In the genomic region with DNA sequence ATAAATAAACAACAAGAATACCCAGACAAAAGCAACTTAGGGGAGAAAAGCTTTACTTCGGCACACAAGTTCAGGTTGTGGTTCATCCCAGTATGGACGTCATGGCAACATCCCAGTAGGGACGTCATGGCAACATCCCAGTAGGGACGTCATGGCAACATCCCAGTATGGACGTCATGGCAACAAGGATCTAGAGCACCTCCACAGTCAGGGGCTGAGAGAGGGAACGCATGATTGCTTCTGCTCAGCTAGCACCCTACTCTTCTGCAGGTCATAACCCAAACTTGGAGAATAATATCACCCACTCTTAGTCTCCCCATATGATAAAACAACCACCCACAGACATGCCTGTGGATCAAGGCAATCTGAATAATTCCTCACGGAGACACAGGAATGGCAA, we compare ENCODE assay signal across 28 mouse cellular contexts. TPM values are rescaled to one million over a fixed set of nuclear protein-coding genes. Genes with fewer than 3 reads are reported as not detected.
A peak's percentile ranks its signal among the peaks of the same experiment; 100 is the strongest.
DNase-seq lines count a peak whose midpoint lies in the region; ATAC-seq and TF ChIP-seq lines count a peak whose summit lies in the region.
"Had no signal": no experiment of that assay in that cellular context is flagged by ENCODE, and none has a peak within 500 bp of the region (broad histone marks: within the 10 kb centered on the region; RNA-seq: fewer than 3 reads in every experiment).

No protein-coding gene starts in this region.

- TF ChIP-seq CTCF in forebrain, postnatal 0 days (IDR thresholded peaks at IDR 0.05; ENCODE audit: low read depth): no peak

- intact Hi-C loops in left cerebral cortex, postnatal 14 days (cut with DNase I): no loop called here
- intact Hi-C loops in left cerebral cortex, postnatal 36 days (cut with DNase I): no loop called here

- WGBS in forebrain, postnatal 0 days: 50% methylated on average over 7 of the region's 7 CpGs
- 75% methylated on average over 7 of the region's 7 CpGs for WGBS in forebrain, embryonic 13.5 days

- no peak overlapping the region for H3K9ac ChIP-seq in forebrain, postnatal 0 days
- H3K9ac ChIP-seq in forebrain, embryonic 13.5 days: no peak overlapping the region
- H3K9ac ChIP-seq: intestine, embryonic 15.5 days; liver, embryonic 12.5 days; liver, postnatal 0 days; neural tube, embryonic 12.5 days had no signal

- ATAC-seq in forebrain, postnatal 0 days: peak; percentile 61; the same call in 1 of the 2 replicates
- ATAC-seq in forebrain, embryonic 13.5 days: no peak
- ATAC-seq: hindbrain, postnatal 0 days; intestine, embryonic 15.5 days; liver, embryonic 12.5 days; liver, postnatal 0 days; midbrain, embryonic 16.5 days had no signal

- DNase-seq in forebrain, postnatal 0 days: peak; percentile 14
- peak; percentile 8 for DNase-seq in layer of hippocampus, adult 11-12 months (ENCODE audit: low spot score)
- no peak for DNase-seq in layer of hippocampus, postnatal 14 days (ENCODE audit: low spot score in 2 of 2)
- peak; percentile 30 to 61 for DNase-seq in left cerebral cortex, postnatal 14 days (ENCODE audit: low spot score in 2 of 2)
- no peak for DNase-seq in left cerebral cortex, postnatal 36 days (ENCODE audit: low spot score in 2 of 2)
- peak; percentile 27 for DNase-seq in brain, adult 2 months (ENCODE audit: low read depth, low spot score)
- DNase-seq: adrenal gland, postnatal 10 days; cerebellum, adult 11-12 months; cerebellum, adult 9-11 months; heart, postnatal 14 days; kidney, adult 2 months; kidney, postnatal 36 days; left cerebral cortex, postnatal 4 days; liver, postnatal 0 days; lung, postnatal 36 days; thymus, adult 18-20 months; thymus, postnatal 25 days had no signal

- H3K4me3 ChIP-seq in forebrain, postnatal 0 days (ENCODE audit: low read depth, low read length): no peak overlapping the region
- no peak overlapping the region for H3K4me3 ChIP-seq in forebrain, embryonic 13.5 days
- H3K4me3 ChIP-seq: erythroblast, embryonic 14.5 days; hindbrain, embryonic 10.5 days; intestine, embryonic 15.5 days; liver, embryonic 12.5 days; neural tube, embryonic 12.5 days had no signal

- H3K4me2 ChIP-seq in forebrain, postnatal 0 days (ENCODE audit: low read depth): no peak overlapping the region
- no peak overlapping the region for H3K4me2 ChIP-seq in forebrain, embryonic 13.5 days
- H3K4me2 ChIP-seq: intestine, embryonic 15.5 days; liver, embryonic 12.5 days; midbrain, embryonic 11.5 days; neural tube, embryonic 12.5 days had no signal

- no peaks in the 10 kb centered on the region for H3K9me3 ChIP-seq in forebrain, postnatal 0 days (ENCODE audit: low read length)
- no peaks in the 10 kb centered on the region for H3K9me3 ChIP-seq in forebrain, embryonic 13.5 days (replicated peaks)
- H3K9me3 ChIP-seq: G1E; hindbrain, embryonic 10.5 days; intestine, embryonic 15.5 days; liver, embryonic 12.5 days; neural tube, embryonic 12.5 days had no signal

- no peaks in the 10 kb centered on the region for H3K27me3 ChIP-seq in forebrain, postnatal 0 days (ENCODE audit: insufficient read depth, low read length)
- no peaks in the 10 kb centered on the region for H3K27me3 ChIP-seq in forebrain, embryonic 13.5 days
- H3K27me3 ChIP-seq: intestine, embryonic 15.5 days; liver, embryonic 12.5 days; neural tube, embryonic 12.5 days had no signal

- no peak overlapping the region for H3K27ac ChIP-seq in forebrain, postnatal 0 days (ENCODE audit: low read depth, low read length)
- no peak overlapping the region for H3K27ac ChIP-seq in forebrain, embryonic 13.5 days
- H3K27ac ChIP-seq: hindbrain, embryonic 10.5 days; hindbrain, postnatal 0 days; intestine, embryonic 15.5 days; liver, embryonic 12.5 days; neural tube, embryonic 12.5 days; stomach, postnatal 0 days had no signal

- H3K36me3 ChIP-seq in forebrain, postnatal 0 days (ENCODE audit: insufficient read depth): no peaks in the 10 kb centered on the region
- H3K36me3 ChIP-seq in forebrain, embryonic 13.5 days (ENCODE audit: poor library complexity, severe bottlenecking): no peaks in the 10 kb centered on the region
- H3K36me3 ChIP-seq: G1E; hindbrain, embryonic 10.5 days; intestine, embryonic 15.5 days; liver, embryonic 12.5 days; neural tube, embryonic 12.5 days had no signal

- no peaks in the 10 kb centered on the region for H3K4me1 ChIP-seq in forebrain, postnatal 0 days (ENCODE audit: insufficient read depth)
- H3K4me1 ChIP-seq in forebrain, embryonic 13.5 days: peaks cover 2% of the 10 kb centered on the region; the same call in 1 of the 2 replicates
- H3K4me1 ChIP-seq: intestine, embryonic 15.5 days; liver, embryonic 12.5 days; neural tube, embryonic 12.5 days had no signal

RNA-seq across cellular contexts. Expression of a gene that starts 29.0 kb away (rescaled TPM):
- total RNA-seq in forebrain, postnatal 0 days (2014; rRNA removed): 17.2 and 18.3 TPM in 2 replicates
- 3.9 and 5.7 TPM in 2 replicates for polyA plus RNA-seq in forebrain, postnatal 0 days (2015; fragmentation: Nextera tagmentation; extraction: Ambion mirVana)
- 5.6 and 6.6 TPM in 2 replicates for polyA plus RNA-seq in forebrain, embryonic 13.5 days (2015; fragmentation: Nextera tagmentation; extraction: Ambion mirVana)
- total RNA-seq in layer of hippocampus, postnatal 14 days (2021): 10 to 100 TPM; 23.7 to 31.1 TPM
- 10 to 100 TPM; 23.2 to 25.2 TPM for total RNA-seq in left cerebral cortex, postnatal 14 days (2021)
- total RNA-seq in left cerebral cortex, postnatal 36 days (2021): 10 to 100 TPM; 18.8 to 29.2 TPM
- polyA plus RNA-seq: G1E had no signal

Comparison
In these comparisons a context has a peak if more than half of its experiments do, and no peak if none do; other contexts are left out.
1. DNase-seq: peak in forebrain, postnatal 0 days (single experiment), layer of hippocampus, adult 11-12 months (single experiment), left cerebral cortex, postnatal 14 days (2 of 2) and brain, adult 2 months (single experiment); none in layer of hippocampus, postnatal 14 days (0 of 2) and left cerebral cortex, postnatal 36 days (0 of 2).